Mouse (Mus musculus) brain, embryonic 18.5 days (tissue): ENCODE measurements at regions not wholly inside any gene's neighbourhood (a gene's known extent, or its start where the extent isn't known, plus 50 kb on each side); places are given as distances from the start of the nearest gene placed in this dataset.
"Not testable (repeated sequence)": the region's sequence is repeated elsewhere in the genome, so short reads cannot be mapped to it uniquely, and the experiment has no call there.

ENCODE experiments used
- DNase-seq: peaks from one replicate; pipeline ENCODE4 v3.0.0-alpha.2; 2012; ENCODE audit warnings: low read depth, low spot score

GRCm38 (mm10) chr8:126877039-126877365, 68.6 kb downstream of the Tomm20 start:
- DNase-seq = no peak

GRCm38 (mm10) chr8:126876300-126877038, 69.2 kb downstream of the Tomm20 start:
- DNase-seq = no peak

- DNase-seq = no peak
These were observed 70.0 kb downstream of the Tomm20 start for GRCm38 (mm10) chr8:126875491-126876155.

- DNase-seq = no peak
These were observed 70.8 kb downstream of the Tomm20 start for GRCm38 (mm10) chr8:126874846-126875245.

- no peak for DNase-seq
These were observed 71.4 kb downstream of the Tomm20 start for GRCm38 (mm10) chr8:126874126-126874730.

GRCm38 (mm10) chr8:126873306-126873705, 72.3 kb downstream of the Tomm20 start:
- no peak for DNase-seq

- no peak for DNase-seq
These were observed 73.1 kb downstream of the Tomm20 start for GRCm38 (mm10) chr8:126872574-126872973.

GRCm38 (mm10) chr8:126872133-126872532, 73.5 kb downstream of the Tomm20 start:
- no peak for DNase-seq

- no peak for DNase-seq
These were observed 76.2 kb downstream of the Tomm20 start for GRCm38 (mm10) chr8:126869464-126869850.

GRCm38 (mm10) chr8:126868831-126869463, 76.7 kb downstream of the Tomm20 start:
- no peak for DNase-seq

GRCm38 (mm10) chr8:126867121-126867988, 78.3 kb downstream of the Tomm20 start:
- DNase-seq = no peak

GRCm38 (mm10) chr8:126864314-126864948, 81.2 kb downstream of the Tomm20 start:
- DNase-seq = no peak

- DNase-seq = not testable (repeated sequence)
These were observed 82.0 kb downstream of the Tomm20 start for GRCm38 (mm10) chr8:126863661-126864060.

- no peak for DNase-seq
These were observed 83.9 kb downstream of the Tomm20 start for GRCm38 (mm10) chr8:126861754-126862153.

- DNase-seq = no peak
These were observed 85.0 kb downstream of the Tomm20 start for GRCm38 (mm10) chr8:126860630-126861029.

- DNase-seq = no peak
These were observed 85.8 kb downstream of the Tomm20 start for GRCm38 (mm10) chr8:126859706-126860424.

GRCm38 (mm10) chr8:126857307-126858203, 88.1 kb downstream of the Tomm20 start:
- no peak for DNase-seq

- DNase-seq = no peak
These were observed 89.7 kb downstream of the Tomm20 start for GRCm38 (mm10) chr8:126855914-126856313.

GRCm38 (mm10) chr8:126855056-126855609, 90.5 kb downstream of the Tomm20 start:
- no peak for DNase-seq
